Mouse (Mus musculus): ENCODE measurements around the gene Dag1. TPM values are rescaled to one million over a fixed set of nuclear protein-coding genes. Genes with fewer than 3 reads are reported as not detected.

Gene Dag1
- 84.0 and 85.9 TPM in 2 replicates for polyA plus RNA-seq (2015; fragmentation: Nextera tagmentation; extraction: Ambion mirVana)

DNA sequence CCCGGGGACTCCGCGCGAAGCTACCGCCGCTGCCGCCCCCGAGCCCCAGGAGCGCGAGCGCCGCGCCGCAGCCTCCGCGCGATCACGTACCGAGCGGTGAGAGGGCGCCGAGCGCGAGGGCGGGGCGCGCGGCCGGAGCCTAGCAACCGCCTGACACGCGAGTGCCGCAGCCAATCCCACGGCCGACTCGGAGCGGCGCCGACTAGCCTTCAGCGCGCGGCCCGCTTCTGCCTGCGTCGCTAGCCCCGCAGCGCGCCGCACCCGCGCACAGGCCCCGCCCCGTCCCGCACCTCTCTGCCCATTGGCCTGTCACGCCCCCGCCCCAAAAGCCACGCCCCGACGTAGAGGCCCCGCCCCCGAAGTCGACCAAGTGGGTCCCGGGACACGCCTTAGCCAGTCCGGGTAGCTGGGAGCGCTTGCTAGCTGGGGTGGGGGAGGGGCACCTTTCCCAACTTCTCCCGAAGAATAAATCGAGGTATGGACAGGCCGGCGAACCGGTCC, at the start of gene Dag1:
Gene Dag1 (minus strand): TSS at position 269 of the 501 bp plus-strand sequence.
- Histone ChIP-seq H3K4me1 (peaks cover 24% of the 10 kb centered on the region), H3K4me3 (replicated peaks) (peak within 1 kb of the TSS; percentile 97), H3K27me3 (no peaks in the 10 kb centered on the region), H3K36me3 (no peaks in the 10 kb centered on the region), H3K4me2 (replicated peaks) (peak within 1 kb of the TSS; percentile 76), H3K27ac (replicated peaks) (peak within 1 kb of the TSS; percentile 91), H3K9ac (peak within 1 kb of the TSS; percentile 87), H3K9me3 (replicated peaks) (no peaks in the 10 kb centered on the region)
- under 1% methylated on average over 71 of the region's 71 CpGs for WGBS
- ATAC-seq (ENCODE audit: insufficient number of reproducible peaks, low FRiP score, low TSS enrichment, low read depth), result peak; percentile 97

DNA sequence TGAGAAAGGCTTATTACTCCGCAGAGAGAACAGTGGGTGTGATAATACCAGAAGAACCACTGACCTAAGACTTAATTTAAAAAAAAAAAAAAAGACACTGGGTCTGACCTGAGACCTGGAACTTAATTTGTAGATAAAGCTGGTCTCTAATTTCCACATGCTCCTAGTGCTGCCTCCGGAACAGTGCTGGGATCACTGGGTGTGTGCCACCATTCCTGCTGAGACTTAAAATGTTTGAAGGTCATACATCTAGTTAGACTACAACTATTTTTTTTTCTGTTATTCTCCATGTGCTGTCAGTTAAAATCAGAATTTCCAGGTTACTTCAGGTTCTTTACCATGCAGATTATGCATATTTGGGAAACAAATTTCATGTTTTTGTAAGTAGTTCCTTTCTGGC, 44.4 kb upstream of the Dag1 start:
- Histone ChIP-seq H3K36me3 (peaks cover 7% of the 10 kb centered on the region), H3K4me2 (replicated peaks) (peak overlapping the region; percentile 72), H3K4me1 (peaks cover 40% of the 10 kb centered on the region), H3K4me3 (replicated peaks) (peak overlapping the region; percentile 96), H3K27me3 (no peaks in the 10 kb centered on the region), H3K9me3 (replicated peaks) (no peaks in the 10 kb centered on the region), H3K9ac (peak overlapping the region; percentile 6; the same call in 1 of the 2 replicates), H3K27ac (replicated peaks) (no peak overlapping the region)
- WGBS, result 46% methylated on average over 2 of the region's 2 CpGs
- no peak for ATAC-seq (ENCODE audit: insufficient number of reproducible peaks, low FRiP score, low TSS enrichment, low read depth)

DNA sequence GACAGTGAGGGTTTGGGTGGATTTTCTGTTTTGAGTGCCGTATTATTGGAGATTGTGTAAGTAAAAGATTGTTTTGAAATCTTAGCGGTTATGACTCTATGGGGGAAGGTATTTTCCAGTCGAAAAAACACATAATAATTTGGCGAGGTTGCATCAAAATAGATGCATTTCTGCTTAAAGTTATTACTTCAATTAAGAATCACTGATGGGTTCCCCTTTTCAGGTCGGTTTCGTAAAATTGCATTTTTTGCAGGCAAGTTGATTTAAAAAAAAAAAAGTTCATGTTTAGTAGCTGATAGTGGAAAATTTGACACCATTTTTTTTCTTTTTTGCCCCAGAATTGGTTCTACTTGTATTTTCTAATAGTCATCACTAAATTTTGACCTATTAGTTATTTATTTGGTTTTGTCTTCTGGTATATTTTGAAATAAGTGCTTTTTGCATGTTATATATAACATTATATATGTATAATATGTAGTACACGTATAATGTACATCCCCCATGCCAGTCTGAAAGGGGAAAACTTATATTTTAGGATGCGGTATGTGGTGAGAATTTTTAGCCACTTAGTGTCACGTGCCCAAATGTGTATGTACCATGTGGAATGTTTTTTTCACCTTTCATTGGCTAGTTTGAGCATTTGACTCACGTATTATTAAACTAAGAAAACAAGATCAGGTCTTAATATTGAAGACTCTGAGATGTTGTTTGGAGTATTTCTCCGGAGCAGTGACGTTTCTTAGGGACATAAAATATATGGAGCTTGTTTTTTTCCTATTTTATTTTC, 43.5 kb upstream of the Dag1 start:
- WGBS, result 11% methylated on average over 12 of the region's 12 CpGs
- Histone ChIP-seq H3K27ac (replicated peaks) (peak overlapping the region; percentile 100), H3K9ac (peak overlapping the region; percentile 97), H3K27me3 (no peaks in the 10 kb centered on the region), H3K4me1 (peaks cover 40% of the 10 kb centered on the region), H3K4me3 (replicated peaks) (peak overlapping the region; percentile 96), H3K36me3 (peaks cover 16% of the 10 kb centered on the region), H3K4me2 (replicated peaks) (peak overlapping the region; percentile 72), H3K9me3 (replicated peaks) (no peaks in the 10 kb centered on the region)
- no peak for ATAC-seq (ENCODE audit: insufficient number of reproducible peaks, low FRiP score, low TSS enrichment, low read depth)

DNA sequence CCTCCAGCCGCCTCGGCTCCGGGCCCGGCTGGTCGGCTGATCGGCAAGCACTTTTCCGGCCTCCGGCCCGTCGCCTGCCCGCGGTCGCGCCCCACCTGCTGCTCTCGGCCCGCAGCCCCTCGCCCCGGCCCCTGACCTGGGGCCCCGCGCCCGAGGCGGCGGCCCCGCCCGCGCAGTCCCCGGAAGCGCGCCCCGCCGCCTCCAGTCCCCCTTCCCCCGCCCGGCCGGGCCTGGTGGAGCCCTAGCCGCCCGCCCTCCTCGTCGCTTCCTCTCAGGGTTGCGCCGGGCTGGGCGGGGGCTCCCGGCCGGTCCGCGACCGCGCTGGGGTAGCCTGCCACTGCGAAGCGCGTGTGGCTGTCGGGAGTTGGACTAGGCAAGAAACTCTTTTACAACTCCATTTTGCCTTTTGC, 42.8 kb upstream of the Dag1 start:
- Histone ChIP-seq H3K27me3 (no peaks in the 10 kb centered on the region), H3K4me2 (replicated peaks) (peak overlapping the region; percentile 72), H3K4me1 (peaks cover 35% of the 10 kb centered on the region), H3K4me3 (replicated peaks) (peak overlapping the region; percentile 96), H3K9me3 (replicated peaks) (no peaks in the 10 kb centered on the region), H3K9ac (peak overlapping the region; percentile 97), H3K27ac (replicated peaks) (peak overlapping the region; percentile 100), H3K36me3 (peaks cover 18% of the 10 kb centered on the region)
- peak; percentile 84 for ATAC-seq (ENCODE audit: insufficient number of reproducible peaks, low FRiP score, low TSS enrichment, low read depth)
- under 1% methylated on average over 50 of the region's 51 CpGs for WGBS

DNA sequence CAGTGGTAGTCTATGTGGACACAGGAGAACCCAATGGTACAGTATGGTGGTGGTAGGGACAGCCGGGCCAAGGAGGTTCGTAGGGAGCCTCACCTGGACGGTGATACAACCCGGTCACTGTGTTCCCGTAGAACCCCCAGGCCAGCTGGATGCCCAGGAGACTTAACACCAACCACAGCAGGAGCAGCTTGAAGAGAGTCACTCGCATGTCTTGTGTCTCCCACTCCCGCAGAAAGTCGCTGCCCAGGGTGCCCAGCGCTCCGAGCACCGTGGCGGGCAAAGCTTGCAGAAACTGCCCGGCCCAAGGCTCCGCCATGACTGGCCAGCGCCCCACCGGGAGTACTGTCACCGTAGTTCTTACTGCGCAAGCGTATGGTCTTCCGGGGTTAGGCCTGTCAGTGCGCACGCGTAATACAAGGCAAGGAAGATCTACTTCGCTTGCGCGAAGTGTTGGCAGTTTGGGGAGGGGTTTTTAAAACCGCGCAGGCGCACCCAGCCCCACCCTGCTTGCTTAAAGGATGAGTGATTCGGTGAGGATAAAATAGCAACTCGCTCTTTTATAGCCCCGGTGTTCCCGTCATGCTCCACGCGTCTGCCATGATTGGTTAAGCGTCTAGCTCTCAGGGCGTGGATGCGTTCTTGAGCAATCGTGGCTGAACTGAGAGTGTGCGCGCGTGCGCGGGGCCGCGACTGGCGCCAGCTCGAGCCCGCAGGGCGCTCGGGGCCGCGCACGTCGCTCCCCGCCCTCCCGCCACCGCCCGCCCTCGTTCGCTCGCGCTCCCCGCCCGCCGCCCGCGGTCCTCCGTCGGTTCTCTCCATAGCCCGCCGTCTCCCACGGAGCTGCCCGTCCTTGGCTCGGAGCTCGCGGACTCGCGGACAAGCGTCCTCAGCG, 42.1 kb upstream of the Dag1 start, which contains the start of the genes Rhoa and Tcta:
Gene Rhoa (plus strand): TSS at position 501 of the 892 bp plus-strand sequence.
Gene Tcta (minus strand): TSS at position 532 of the 892 bp plus-strand sequence.
- H3K4me1 ChIP-seq, result peaks cover 28% of the 10 kb centered on the region
- WGBS, result under 1% methylated on average over 81 of the region's 81 CpGs
- H3K9me3 ChIP-seq (replicated peaks), result no peaks in the 10 kb centered on the region
- H3K4me2 ChIP-seq (replicated peaks), result peak within 1 kb of the TSS; percentile 72
- ATAC-seq (ENCODE audit: insufficient number of reproducible peaks, low FRiP score, low TSS enrichment, low read depth), result peak; percentile 98
- no peaks in the 10 kb centered on the region for H3K27me3 ChIP-seq
- peak within 1 kb of the TSS; percentile 97 for H3K9ac ChIP-seq
- H3K4me3 ChIP-seq (replicated peaks), result peak within 1 kb of the TSS; percentile 96
- H3K36me3 ChIP-seq, result peaks cover 23% of the 10 kb centered on the region
- peak within 1 kb of the TSS; percentile 100 for H3K27ac ChIP-seq (replicated peaks)

DNA sequence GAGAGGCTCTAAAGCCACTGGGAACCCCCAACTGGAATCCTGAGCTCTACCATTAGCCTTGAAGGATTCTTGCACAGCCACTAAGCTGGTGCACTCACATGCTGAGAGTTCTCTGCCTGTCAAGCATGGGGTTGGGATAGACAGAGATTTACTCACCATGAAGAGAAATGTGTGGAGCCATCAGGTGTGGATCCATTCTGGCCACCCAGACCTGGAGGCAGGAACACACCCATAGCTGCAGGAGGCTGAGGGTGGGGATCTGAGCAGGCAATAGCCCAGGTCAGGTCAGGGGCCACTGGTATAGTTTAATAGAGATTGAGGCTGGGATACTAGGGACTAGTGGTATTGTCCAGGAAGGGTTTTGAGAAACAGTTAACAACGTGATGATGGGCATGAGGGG, 41.4 kb upstream of the Dag1 start:
- Histone ChIP-seq H3K4me2 (replicated peaks) (peak overlapping the region; percentile 72), H3K27ac (replicated peaks) (peak overlapping the region; percentile 100), H3K36me3 (peaks cover 23% of the 10 kb centered on the region), H3K4me3 (replicated peaks) (peak overlapping the region; percentile 96), H3K9ac (peak overlapping the region; percentile 63), H3K9me3 (replicated peaks) (no peaks in the 10 kb centered on the region), H3K4me1 (peaks cover 28% of the 10 kb centered on the region), H3K27me3 (no peaks in the 10 kb centered on the region)
- ATAC-seq (ENCODE audit: insufficient number of reproducible peaks, low FRiP score, low TSS enrichment, low read depth), result no peak
- 0% methylated on average over 1 of the region's 1 CpGs for WGBS

DNA sequence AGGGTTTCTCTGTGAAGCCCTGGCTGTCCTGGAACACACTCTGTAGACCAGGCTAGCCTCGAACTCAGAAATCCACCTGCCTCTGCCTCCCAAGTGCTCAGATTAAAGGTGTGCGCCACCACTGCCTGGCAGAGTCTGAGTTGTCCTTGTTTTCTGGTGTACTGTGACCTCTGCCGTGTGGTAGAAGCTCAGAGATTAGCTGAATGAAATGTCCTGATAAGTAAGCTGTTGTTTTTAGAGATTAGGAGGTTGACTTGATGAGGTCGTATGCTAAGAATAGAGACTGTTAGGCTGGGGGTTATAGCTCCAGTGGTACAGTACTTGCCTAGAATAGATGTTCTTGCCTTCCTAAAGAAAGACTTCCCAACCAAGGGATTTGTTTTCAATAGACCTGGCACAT, 41.0 kb upstream of the Dag1 start:
- ATAC-seq (ENCODE audit: insufficient number of reproducible peaks, low FRiP score, low TSS enrichment, low read depth), result no peak
- WGBS, result 89% methylated on average over 4 of the region's 4 CpGs
- Histone ChIP-seq H3K4me3 (replicated peaks) (peak overlapping the region; percentile 96), H3K4me2 (replicated peaks) (peak overlapping the region; percentile 72), H3K9me3 (replicated peaks) (no peaks in the 10 kb centered on the region), H3K36me3 (peaks cover 23% of the 10 kb centered on the region), H3K4me1 (peaks cover 24% of the 10 kb centered on the region), H3K9ac (peak overlapping the region; percentile 63; the same call in 1 of the 2 replicates), H3K27me3 (no peaks in the 10 kb centered on the region), H3K27ac (replicated peaks) (0 out of 2 replicates have a peak overlapping the region, but pooled peaks have one; percentile 100)

DNA sequence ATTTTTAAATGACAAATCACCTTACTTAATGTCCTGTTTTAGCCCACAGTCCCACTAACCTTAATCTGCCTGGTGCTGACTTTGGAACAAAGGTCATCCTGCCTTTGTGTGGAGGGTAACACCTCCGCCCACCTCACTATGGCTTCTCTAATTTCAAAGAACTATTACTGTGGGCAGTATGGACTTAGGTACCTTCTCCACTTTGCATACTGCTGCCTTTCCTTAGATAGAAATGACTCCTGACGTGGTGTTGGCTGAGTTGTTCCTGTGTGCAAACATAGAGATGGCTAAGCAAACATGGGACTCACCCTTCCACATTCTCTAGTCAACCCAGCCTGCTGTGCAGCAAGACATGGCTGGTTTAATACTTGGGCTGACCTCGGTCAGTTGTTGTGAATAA, 38.1 kb upstream of the Dag1 start:
- Histone ChIP-seq H3K4me2 (replicated peaks) (no peak overlapping the region), H3K4me3 (replicated peaks) (no peak overlapping the region), H3K27me3 (no peaks in the 10 kb centered on the region), H3K4me1 (peaks cover 12% of the 10 kb centered on the region), H3K9me3 (replicated peaks) (no peaks in the 10 kb centered on the region), H3K36me3 (peaks cover 25% of the 10 kb centered on the region), H3K9ac (no peak overlapping the region), H3K27ac (replicated peaks) (no peak overlapping the region)
- 81% methylated on average over 3 of the region's 3 CpGs for WGBS
- no peak for ATAC-seq (ENCODE audit: insufficient number of reproducible peaks, low FRiP score, low TSS enrichment, low read depth)

DNA sequence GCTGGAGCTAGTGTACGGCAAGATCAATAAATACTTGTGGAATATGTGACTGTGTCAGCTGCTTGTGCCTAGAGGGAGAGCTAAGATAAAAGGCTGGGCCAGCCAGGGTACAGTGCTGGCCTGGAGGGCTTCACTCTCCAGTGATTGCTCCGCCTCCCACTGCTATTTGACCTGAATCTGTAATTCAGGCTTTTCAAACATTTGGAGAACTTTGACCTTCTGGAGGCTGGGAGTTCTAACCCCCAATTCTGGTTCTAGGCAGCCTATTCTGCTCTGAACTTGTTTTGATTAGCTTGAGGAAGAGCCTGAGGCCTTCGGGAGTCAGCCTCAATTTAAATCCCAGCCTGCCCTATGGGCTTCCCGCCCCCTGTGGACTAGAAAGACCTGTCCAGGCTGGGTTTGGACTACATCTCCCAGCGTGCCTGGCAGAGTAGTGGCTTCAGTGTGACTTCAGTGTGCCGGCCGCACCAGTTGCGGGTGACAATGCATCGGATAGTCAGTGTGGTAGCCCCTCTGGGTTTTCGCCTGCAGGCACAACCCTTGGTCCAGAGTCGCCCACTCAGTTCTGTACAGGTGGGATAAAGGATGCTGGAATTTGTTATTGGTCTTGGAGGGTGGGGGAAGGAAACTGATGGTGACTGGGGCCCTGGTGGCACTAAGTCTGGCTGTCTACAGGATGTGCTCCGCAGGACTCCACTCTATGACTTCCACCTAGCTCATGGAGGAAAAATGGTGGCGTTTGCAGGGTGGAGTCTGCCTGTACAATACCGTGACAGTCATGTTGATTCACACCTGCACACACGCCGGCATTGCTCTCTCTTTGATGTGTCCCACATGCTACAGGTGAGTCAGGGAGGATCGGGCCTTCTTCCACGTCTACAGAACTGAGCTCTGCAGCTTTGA, 32.9 kb upstream of the Dag1 start, which contains the start of gene Amt:
Gene Amt (plus strand): TSS at position 401 of the 903 bp plus-strand sequence.
- peaks cover 25% of the 10 kb centered on the region for H3K36me3 ChIP-seq
- WGBS, result 20% methylated on average over 18 of the region's 18 CpGs
- no peaks in the 10 kb centered on the region for H3K27me3 ChIP-seq
- no peaks in the 10 kb centered on the region for H3K9me3 ChIP-seq (replicated peaks)
- H3K9ac ChIP-seq, result no peak within 1 kb of the TSS
- H3K4me3 ChIP-seq (replicated peaks), result peak within 1 kb of the TSS; percentile 10; the same call in 1 of the 2 replicates
- H3K4me1 ChIP-seq, result 0 out of 2 replicates have a peak, but pooled peaks cover 7% of the 10 kb centered on the region
- no peak for ATAC-seq (ENCODE audit: insufficient number of reproducible peaks, low FRiP score, low TSS enrichment, low read depth)
- H3K4me2 ChIP-seq (replicated peaks), result peak within 1 kb of the TSS; percentile 24
- H3K27ac ChIP-seq (replicated peaks), result no peak within 1 kb of the TSS

DNA sequence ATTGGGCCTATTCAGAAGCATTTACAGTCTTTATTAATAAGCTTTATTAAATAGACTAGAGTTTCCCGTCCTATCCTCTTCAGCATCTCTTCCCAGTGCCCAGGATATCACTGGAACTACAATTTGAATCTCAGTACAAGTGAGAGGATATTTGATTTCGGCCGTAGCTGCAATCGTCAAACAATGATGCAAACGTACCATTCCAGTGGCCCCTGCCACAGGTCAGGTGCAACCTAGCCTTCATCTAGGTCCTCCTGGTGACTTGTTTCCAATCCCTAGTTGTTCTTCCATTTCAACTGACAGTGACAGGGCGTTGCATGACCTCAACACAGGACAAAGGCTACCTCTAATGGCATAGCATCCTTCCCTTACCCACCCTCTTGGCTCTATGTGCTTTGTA, 27.0 kb upstream of the Dag1 start:
- Histone ChIP-seq H3K9me3 (replicated peaks) (no peaks in the 10 kb centered on the region), H3K4me3 (replicated peaks) (peak overlapping the region; percentile 64), H3K36me3 (peaks cover 17% of the 10 kb centered on the region), H3K27me3 (no peaks in the 10 kb centered on the region), H3K4me1 (peaks cover 4% of the 10 kb centered on the region), H3K4me2 (replicated peaks) (peak overlapping the region; percentile 69), H3K9ac (peak overlapping the region; percentile 47), H3K27ac (replicated peaks) (no peak overlapping the region)
- ATAC-seq (ENCODE audit: insufficient number of reproducible peaks, low FRiP score, low TSS enrichment, low read depth), result no peak
- WGBS, result 51% methylated on average over 6 of the region's 6 CpGs

Data from embryonic facial prominence, embryonic 15.5 days (tissue).